ENCODE assay signal across 9 mouse cellular contexts in the genomic region with DNA sequence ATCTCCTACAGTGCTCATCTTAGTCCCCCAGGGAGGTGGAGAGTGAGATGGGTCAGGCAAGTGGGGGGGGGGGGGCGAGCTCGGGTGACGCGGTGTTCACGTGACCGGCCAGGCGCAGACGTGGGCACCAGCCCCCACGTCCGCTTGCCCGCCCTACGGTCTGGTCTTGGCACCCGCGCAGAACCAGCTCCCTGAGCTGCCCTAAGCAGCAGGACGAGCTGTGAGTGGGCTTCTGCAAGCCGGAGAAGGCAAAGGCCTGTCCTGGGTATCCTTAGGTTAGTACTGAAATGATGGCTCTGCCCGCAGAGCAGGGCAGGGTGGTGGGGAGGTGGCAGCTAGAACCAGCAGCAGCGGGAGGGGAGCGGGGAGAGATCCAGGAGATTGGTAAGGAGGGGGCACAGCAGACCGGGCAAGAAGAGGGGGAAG. TPM values are rescaled to one million over a fixed set of nuclear protein-coding genes. Genes with fewer than 3 reads are reported as not detected.
A peak's percentile ranks its signal among the peaks of the same experiment; 100 is the strongest.
DNase-seq lines count a peak whose midpoint lies in the region; ATAC-seq and TF ChIP-seq lines count a peak whose summit lies in the region.
"Had no signal": no experiment of that assay in that cellular context is flagged by ENCODE, and none has a peak within 500 bp of the region (broad histone marks: within the 10 kb centered on the region; RNA-seq: fewer than 3 reads in every experiment).

No protein-coding gene starts in this region.

- no peak for TF ChIP-seq EP300 in liver, embryonic 14.5 days (IDR thresholded peaks at IDR 0.05; ENCODE audit: low read depth)

- H3K36me3 ChIP-seq in embryonic facial prominence, embryonic 14.5 days (ENCODE audit: control insufficient read depth, insufficient read depth, low read length) = no peaks in the 10 kb centered on the region
- no peaks in the 10 kb centered on the region for H3K36me3 ChIP-seq in intestine, embryonic 14.5 days (ENCODE audit: control insufficient read depth, insufficient read depth, low read length)
- no peaks in the 10 kb centered on the region for H3K36me3 ChIP-seq in liver, embryonic 14.5 days (replicated peaks; ENCODE audit: control insufficient read depth, insufficient read depth, low read depth)

- H3K4me1 ChIP-seq in embryonic facial prominence, embryonic 14.5 days (ENCODE audit: control insufficient read depth, insufficient read depth, low read length) = no peaks in the 10 kb centered on the region
- H3K4me1 ChIP-seq in intestine, embryonic 14.5 days (replicated peaks; ENCODE audit: control insufficient read depth, insufficient read depth, low read length) = no peaks in the 10 kb centered on the region
- no peaks in the 10 kb centered on the region for H3K4me1 ChIP-seq in liver, embryonic 14.5 days (replicated peaks; ENCODE audit: control insufficient read depth in 2 of 2, insufficient read depth in 2 of 2, low read length in 1 of 2)

- intact Hi-C loops in gastrocnemius, postnatal 36 days (cut with DNase I) = loop anchor here (5.0 kb wide), 1 partner anchor 1459 kb away; no protein-coding TSS in a partner anchor

- no peak for TF ChIP-seq CTCF in liver, embryonic 14.5 days (IDR thresholded peaks at IDR 0.05; ENCODE audit: low read depth)

- no peak overlapping the region for H3K27ac ChIP-seq in embryonic facial prominence, embryonic 14.5 days (replicated peaks; ENCODE audit: low read depth, low read length)
- no peak overlapping the region for H3K27ac ChIP-seq in intestine, embryonic 14.5 days (ENCODE audit: low read depth)
- no peak overlapping the region for H3K27ac ChIP-seq in liver, embryonic 14.5 days

- no peaks in the 10 kb centered on the region; the same call in 1 of the 2 replicates for H3K27me3 ChIP-seq in embryonic facial prominence, embryonic 14.5 days (replicated peaks; ENCODE audit: control insufficient read depth, insufficient read depth, low read length)
- H3K27me3 ChIP-seq in intestine, embryonic 14.5 days (replicated peaks; ENCODE audit: control insufficient read depth, insufficient read depth, low read length) = 0 out of 2 replicates have a peak, but pooled peaks cover 4% of the 10 kb centered on the region
- H3K27me3 ChIP-seq in liver, embryonic 14.5 days (ENCODE audit: control insufficient read depth, insufficient read depth, low read length) = peaks cover 2% of the 10 kb centered on the region; the same call in 1 of the 2 replicates

- H3K4me2 ChIP-seq in embryonic facial prominence, embryonic 14.5 days (ENCODE audit: low read depth, low read length) = peak overlapping the region; percentile 62
- peak overlapping the region; percentile 55 for H3K4me2 ChIP-seq in intestine, embryonic 14.5 days (ENCODE audit: low read length)
- peak overlapping the region; percentile 26; the same call in 1 of the 2 replicates for H3K4me2 ChIP-seq in liver, embryonic 14.5 days (ENCODE audit: low read depth)

- 28% methylated on average over 11 of the region's 20 CpGs for WGBS in embryonic facial prominence, embryonic 14.5 days
- WGBS in intestine, embryonic 14.5 days = 18% methylated on average over 13 of the region's 20 CpGs
- WGBS in liver, embryonic 14.5 days (ENCODE audit: insufficient replicate concordance) = 21% methylated on average over 19 of the region's 20 CpGs

- peak; percentile 7 for DNase-seq in CD4-positive, CD25-positive, alpha-beta regulatory T cell, adult 2 months (ENCODE audit: low read depth, low spot score)
- peak; percentile 33 for DNase-seq in adrenal gland, adult 2 months
- DNase-seq in embryonic facial prominence, embryonic 14.5 days (ENCODE audit: low spot score) = peak; percentile 14
- DNase-seq in intestine, embryonic 14.5 days (ENCODE audit: low spot score) = peak; percentile 54
- DNase-seq in liver, embryonic 14.5 days (ENCODE audit: low read depth in 3 of 3, low spot score in 3 of 3) = no peak
- peak; percentile 13 for DNase-seq in retina, postnatal 7 days (ENCODE audit: low read depth, low spot score)
- DNase-seq in gastrocnemius, postnatal 36 days = no peak

- ATAC-seq in CD4-positive, CD25-positive, alpha-beta regulatory T cell, adult 4 months = no peak
- ATAC-seq in embryonic facial prominence, embryonic 14.5 days (ENCODE audit: low read depth) = peak; percentile 60
- ATAC-seq in intestine, embryonic 14.5 days (replicated peaks; ENCODE audit: low FRiP score, low TSS enrichment, low read depth) = peak; percentile 32; the same call in 1 of the 2 replicates
- no peak for ATAC-seq in liver, embryonic 14.5 days (ENCODE audit: insufficient read depth)

- no peaks in the 10 kb centered on the region for H3K9me3 ChIP-seq in embryonic facial prominence, embryonic 14.5 days (ENCODE audit: control insufficient read depth, low read length)
- no peaks in the 10 kb centered on the region for H3K9me3 ChIP-seq in intestine, embryonic 14.5 days (ENCODE audit: control insufficient read depth, low read length)
- no peaks in the 10 kb centered on the region for H3K9me3 ChIP-seq in liver, embryonic 14.5 days (ENCODE audit: control insufficient read depth, low read length)

- H3K9ac ChIP-seq in embryonic facial prominence, embryonic 14.5 days (ENCODE audit: low read depth, low read length) = peak overlapping the region; percentile 66
- peak overlapping the region; percentile 39 for H3K9ac ChIP-seq in intestine, embryonic 14.5 days (ENCODE audit: low read length)
- no peak overlapping the region for H3K9ac ChIP-seq in liver, embryonic 14.5 days (replicated peaks)

- H3K4me3 ChIP-seq in embryonic facial prominence, embryonic 14.5 days (ENCODE audit: low read depth, low read length) = peak overlapping the region; percentile 47
- H3K4me3 ChIP-seq in intestine, embryonic 14.5 days (ENCODE audit: low read depth, low read length) = peak overlapping the region; percentile 41
- H3K4me3 ChIP-seq in liver, embryonic 14.5 days (ENCODE audit: insufficient read depth in 1 of 2, low read depth in 2 of 2, low read length in 2 of 2) = no peak overlapping the region
- H3K4me3 ChIP-seq: erythroblast, embryonic 14.5 days had no signal

RNA-seq across cellular contexts. Expression of a gene that starts 41.5 kb away (rescaled TPM):
- polyA plus RNA-seq in CD4-positive, CD25-positive, alpha-beta regulatory T cell, adult 4 months (2017; shearing (Covaris generic)) = not detected
- 10 to 100 TPM; 10.3 to 11.8 TPM for total RNA-seq in adrenal gland, adult 2 months (2021)
- 0.81 and 1.1 TPM in 2 replicates for polyA plus RNA-seq in adrenal gland, adult 2 months (2012; rRNA removed)
- 16.4 and 17.4 TPM in 2 replicates for polyA plus RNA-seq in embryonic facial prominence, embryonic 14.5 days (2014; fragmentation: Nextera tagmentation; extraction: Ambion mirVana)
- polyA plus RNA-seq in intestine, embryonic 14.5 days (2014; fragmentation: Nextera tagmentation; extraction: Ambion mirVana) = 8.2 and 8.7 TPM in 2 replicates
- polyA plus RNA-seq in liver, embryonic 14.5 days (2012; rRNA removed) = 0.21 and 0.37 TPM in 2 replicates
- polyA plus RNA-seq in liver, embryonic 14.5 days (2014; fragmentation: Nextera tagmentation; extraction: Ambion mirVana) = 0.83 and 0.96 TPM in 2 replicates
- 1 to 10 TPM; 1.7 to 2.2 TPM for total RNA-seq in gastrocnemius, postnatal 36 days (2021)
- polyA plus RNA-seq: erythroblast, embryonic 14.5 days had no signal

Comparison
In these comparisons a context has a peak if more than half of its experiments do, and no peak if none do; other contexts are left out.
1. DNase-seq: peak in CD4-positive, CD25-positive, alpha-beta regulatory T cell, adult 2 months (single experiment), adrenal gland, adult 2 months (single experiment), embryonic facial prominence, embryonic 14.5 days (single experiment), intestine, embryonic 14.5 days (single experiment) and retina, postnatal 7 days (single experiment); none in liver, embryonic 14.5 days (0 of 3) and gastrocnemius, postnatal 36 days (0 of 2).
2. ATAC-seq: peak in embryonic facial prominence, embryonic 14.5 days (single experiment) and intestine, embryonic 14.5 days (single experiment); none in CD4-positive, CD25-positive, alpha-beta regulatory T cell, adult 4 months (single experiment) and liver, embryonic 14.5 days (single experiment).
3. H3K4me3 ChIP-seq: peak in embryonic facial prominence, embryonic 14.5 days (single experiment) and intestine, embryonic 14.5 days (single experiment); none in liver, embryonic 14.5 days (0 of 2).
4. Peak in every context shown above with its lines, with median percentiles within 50 percentile points of each other: H3K4me2 ChIP-seq.